Mouse (Mus musculus) midbrain, embryonic 11.5 days (tissue): ENCODE data around the gene Rnf180. TPM values are rescaled to one million over a fixed set of nuclear protein-coding genes. Genes with fewer than 3 reads are reported as not detected.
A peak's percentile ranks its signal among the peaks of the same experiment; 100 is the strongest.

ENCODE experiments used
- ATAC-seq: fragments of 200-750 bp; cut with Nextera tagmentation; 2 replicates; pipeline ENCODE4 v1.8.0; 2017; ENCODE audit warnings: moderate TSS enrichment, moderate library complexity; ENCODE audit not compliant: low FRiP score
- DNase-seq: peaks from one replicate; pipeline ENCODE4 v3.0.0; 2015; ENCODE audit warnings: low spot score; ENCODE audit errors: missing footprints
- H3K27ac ChIP-seq: fragments of 300-500 bp; sonication (generic); 2 replicates; pipeline ENCODE4 v1.5.1; 2014; ENCODE audit warnings: low read depth, low read length
- H3K27me3 ChIP-seq: fragments of 300-500 bp; sonication (generic); 2 replicates; pipeline ENCODE4 v1.6.1; 2014; ENCODE audit warnings: mild to moderate bottlenecking, low read length, moderate library complexity, mixed read lengths; ENCODE audit not compliant: control insufficient read depth, insufficient read depth
- H3K36me3 ChIP-seq: fragments of 300-500 bp; sonication (generic); 2 replicates; pipeline ENCODE4 v1.6.1; 2014; ENCODE audit warnings: mild to moderate bottlenecking, low read length, moderate library complexity, mixed read lengths; ENCODE audit not compliant: control insufficient read depth, insufficient read depth
- H3K4me1 ChIP-seq: fragments of 300-500 bp; sonication (generic); 2 replicates; pipeline ENCODE4 v1.6.1; 2014; ENCODE audit warnings: low read length; ENCODE audit not compliant: control insufficient read depth, insufficient read depth
- H3K4me2 ChIP-seq: fragments of 300-500 bp; sonication (generic); 2 replicates; pipeline ENCODE4 v1.6.1; 2014; ENCODE audit warnings: mild to moderate bottlenecking, moderate library complexity
- H3K4me3 ChIP-seq: fragments of 300-500 bp; sonication (generic); 2 replicates; pipeline ENCODE4 v1.5.1; 2014; ENCODE audit warnings: low read depth, low read length
- H3K9ac ChIP-seq: fragments of 300-500 bp; sonication (generic); 2 replicates; pipeline ENCODE4 v1.6.1; 2014; ENCODE audit warnings: low read length
- H3K9me3 ChIP-seq: fragments of 300-500 bp; sonication (generic); 2 replicates; pipeline ENCODE4 v1.6.1; 2016; ENCODE audit warnings: low read length; ENCODE audit not compliant: control insufficient read depth
- WGBS: fragments of 180-500 bp; shearing (Covaris S2); extraction: QIAGEN DNeasy Blood & Tissue Kit; methylation state at CpG from one replicate; pipeline ENCODE4 v1.1.7; 2014; 5-methylcytosine and 5-hydroxymethylcytosine counted together
- polyA plus RNA-seq: library from polyadenylated mRNA; unstranded; fragments of >200 nt; fragmentation: Nextera tagmentation; extraction: Ambion mirVana; gene quantifications from 2 replicates; pipeline ENCODE4 v1.2.1, GENCODE M21; 2014

Gene Rnf180
- polyA plus RNA-seq, 1 experiment from 2014 or later = 11.3 TPM

- no peaks in the 10 kb centered on the region for H3K9me3 ChIP-seq
- ATAC-seq = no peak
- H3K4me1 ChIP-seq = no peaks in the 10 kb centered on the region
- no peaks in the 10 kb centered on the region for H3K27me3 ChIP-seq
- H3K9ac ChIP-seq = no peak overlapping the region
- 58% methylated on average over 10 of the region's 10 CpGs for WGBS
- no peak overlapping the region for H3K4me2 ChIP-seq
- no peak overlapping the region for H3K27ac ChIP-seq
- no peak for DNase-seq
- no peaks in the 10 kb centered on the region for H3K36me3 ChIP-seq
- H3K4me3 ChIP-seq = no peak overlapping the region
Measured at GRCm38 (mm10) chr13:105224048-105224447, 70.6 kb downstream of the Rnf180 start.

- Histone ChIP-seq H3K4me3 (no peak overlapping the region), H3K4me1 (no peaks in the 10 kb centered on the region), H3K4me2 (no peak overlapping the region), H3K27me3 (no peaks in the 10 kb centered on the region), H3K9ac (no peak overlapping the region), H3K27ac (no peak overlapping the region), H3K36me3 (no peaks in the 10 kb centered on the region), H3K9me3 (no peaks in the 10 kb centered on the region)
- ATAC-seq (peak; percentile 72; the same call in 1 of the 2 replicates), DNase-seq (no peak)
- 66% methylated on average over 3 of the region's 3 CpGs for WGBS
Measured at GRCm38 (mm10) chr13:105223147-105223546, 71.5 kb downstream of the Rnf180 start.

GRCm38 (mm10) chr13:105222016-105222725, 72.4 kb downstream of the Rnf180 start:
- Histone ChIP-seq H3K27me3 (no peaks in the 10 kb centered on the region), H3K4me1 (no peaks in the 10 kb centered on the region), H3K27ac (no peak overlapping the region), H3K9me3 (no peaks in the 10 kb centered on the region), H3K4me2 (no peak overlapping the region), H3K4me3 (no peak overlapping the region), H3K36me3 (no peaks in the 10 kb centered on the region), H3K9ac (no peak overlapping the region)
- 91% methylated on average over 5 of the region's 5 CpGs for WGBS
- no peak for DNase-seq
- ATAC-seq = peak; percentile 25; the same call in 1 of the 2 replicates

GRCm38 (mm10) chr13:105210746-105211145, 83.9 kb downstream of the Rnf180 start:
- no peak overlapping the region for H3K27ac ChIP-seq
- H3K9ac ChIP-seq = no peak overlapping the region
- H3K9me3 ChIP-seq = no peaks in the 10 kb centered on the region
- H3K27me3 ChIP-seq = no peaks in the 10 kb centered on the region
- H3K4me3 ChIP-seq = no peak overlapping the region
- H3K4me1 ChIP-seq = no peaks in the 10 kb centered on the region
- 82% methylated on average over 3 of the region's 3 CpGs for WGBS
- DNase-seq (no peak), ATAC-seq (no peak)
- H3K4me2 ChIP-seq = no peak overlapping the region
- no peaks in the 10 kb centered on the region for H3K36me3 ChIP-seq

- H3K4me3 ChIP-seq = no peak overlapping the region
- no peaks in the 10 kb centered on the region for H3K4me1 ChIP-seq
- ATAC-seq (no peak), DNase-seq (no peak)
- no peaks in the 10 kb centered on the region for H3K36me3 ChIP-seq
- WGBS = 83% methylated on average over 3 of the region's 3 CpGs
- no peak overlapping the region for H3K9ac ChIP-seq
- no peak overlapping the region for H3K4me2 ChIP-seq
- H3K27ac ChIP-seq = no peak overlapping the region
- H3K27me3 ChIP-seq = no peaks in the 10 kb centered on the region
- no peaks in the 10 kb centered on the region for H3K9me3 ChIP-seq
Measured at GRCm38 (mm10) chr13:105203851-105204250, 90.8 kb downstream of the Rnf180 start.

GRCm38 (mm10) chr13:105198658-105199057, 96.0 kb downstream of the Rnf180 start:
- H3K4me2 ChIP-seq = no peak overlapping the region
- no peak overlapping the region for H3K27ac ChIP-seq
- no peaks in the 10 kb centered on the region for H3K4me1 ChIP-seq
- 85% methylated on average over 3 of the region's 3 CpGs for WGBS
- no peaks in the 10 kb centered on the region for H3K36me3 ChIP-seq
- H3K27me3 ChIP-seq = no peaks in the 10 kb centered on the region
- ATAC-seq (no peak), DNase-seq (no peak)
- no peaks in the 10 kb centered on the region for H3K9me3 ChIP-seq
- no peak overlapping the region for H3K9ac ChIP-seq
- H3K4me3 ChIP-seq = no peak overlapping the region

- no peaks in the 10 kb centered on the region for H3K36me3 ChIP-seq
- no peak overlapping the region for H3K9ac ChIP-seq
- no peaks in the 10 kb centered on the region for H3K27me3 ChIP-seq
- DNase-seq (no peak), ATAC-seq (no peak)
- 64% methylated on average over 3 of the region's 3 CpGs for WGBS
- H3K4me2 ChIP-seq = no peak overlapping the region
- no peaks in the 10 kb centered on the region for H3K4me1 ChIP-seq
- no peak overlapping the region for H3K4me3 ChIP-seq
- H3K9me3 ChIP-seq = no peaks in the 10 kb centered on the region
- H3K27ac ChIP-seq = no peak overlapping the region
Measured at GRCm38 (mm10) chr13:105198028-105198427, 96.6 kb downstream of the Rnf180 start.

GRCm38 (mm10) chr13:105193583-105193982, 101.0 kb downstream of the Rnf180 start:
- no peaks in the 10 kb centered on the region for H3K27me3 ChIP-seq
- H3K4me3 ChIP-seq = no peak overlapping the region
- H3K9ac ChIP-seq = no peak overlapping the region
- H3K4me1 ChIP-seq = no peaks in the 10 kb centered on the region
- H3K9me3 ChIP-seq = no peaks in the 10 kb centered on the region
- DNase-seq (no peak), ATAC-seq (no peak)
- no peaks in the 10 kb centered on the region for H3K36me3 ChIP-seq
- H3K4me2 ChIP-seq = no peak overlapping the region
- WGBS = 88% methylated on average over 7 of the region's 7 CpGs
- no peak overlapping the region for H3K27ac ChIP-seq

- Histone ChIP-seq H3K9me3 (no peaks in the 10 kb centered on the region), H3K4me1 (no peaks in the 10 kb centered on the region), H3K27me3 (no peaks in the 10 kb centered on the region), H3K4me3 (no peak overlapping the region), H3K9ac (no peak overlapping the region), H3K4me2 (no peak overlapping the region), H3K27ac (no peak overlapping the region), H3K36me3 (no peaks in the 10 kb centered on the region)
- ATAC-seq (no peak), DNase-seq (no peak)
- 90% methylated on average over 7 of the region's 7 CpGs for WGBS
Measured at GRCm38 (mm10) chr13:105188730-105189129, 105.9 kb downstream of the Rnf180 start.
